Mouse (Mus musculus) heart, adult 2 months (tissue): ENCODE data around the gene Hoxc9.

Experiments used
- CTCF ChIP-seq: fragments of 200-600 bp; IDR thresholded peaks from 2 replicates; pipeline ENCODE4 v1.8.1; 2022; ENCODE audit warnings: antibody characterized with exemption, mild to moderate bottlenecking, moderate library complexity
- POLR2A ChIP-seq: fragments of 200-500 bp; IDR thresholded peaks from 2 replicates; pipeline ENCODE4 v1.6.1; 2011; ENCODE audit warnings: mild to moderate bottlenecking, low read depth, low read length, control low read depth; ENCODE audit not compliant: insufficient read depth

DNA sequence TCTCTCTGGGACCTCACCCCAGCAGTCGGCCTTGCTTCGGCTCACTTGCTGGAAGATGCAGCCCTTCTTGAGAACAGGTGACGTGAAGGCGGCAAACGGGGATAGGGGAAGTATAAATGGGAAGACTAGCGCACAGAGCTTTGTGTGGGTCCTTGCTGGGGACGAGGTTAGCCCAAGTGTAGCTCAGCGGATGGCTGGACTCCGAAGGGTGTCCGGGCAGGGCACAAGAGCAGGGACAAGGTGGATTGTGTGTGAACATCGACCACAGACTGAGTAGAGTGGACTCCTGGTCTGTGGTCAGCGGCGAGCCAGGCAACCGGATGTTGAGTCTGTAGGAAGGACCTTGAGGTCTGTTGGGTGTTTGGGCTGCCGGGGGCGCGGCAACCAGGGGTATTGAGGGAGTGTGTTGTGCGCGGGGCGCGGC, 539 bp upstream of the Hoxc9 start:
- TF ChIP-seq POLR2A (no peak), CTCF (no peak)
